Mouse (Mus musculus): ENCODE data around the gene Col4a2. TPM values are rescaled to one million over a fixed set of nuclear protein-coding genes. Genes with fewer than 3 reads are reported as not detected.

The Col4a2 gene
- 10 to 100 TPM; 28.3 to 41.2 (median 29.8) TPM for total RNA-seq (2022)

- peak; percentile 64 to 71 for DNase-seq (ENCODE audit: low spot score in 2 of 2)
These were observed at the start of gene Col4a2, which contains the start of gene Col4a1 for GRCm38 (mm10) chr8:11312349-11313175. Gene Col4a2 (plus strand): TSS chr8:11312805. Gene Col4a1 (minus strand): TSS chr8:11312826.

DNA sequence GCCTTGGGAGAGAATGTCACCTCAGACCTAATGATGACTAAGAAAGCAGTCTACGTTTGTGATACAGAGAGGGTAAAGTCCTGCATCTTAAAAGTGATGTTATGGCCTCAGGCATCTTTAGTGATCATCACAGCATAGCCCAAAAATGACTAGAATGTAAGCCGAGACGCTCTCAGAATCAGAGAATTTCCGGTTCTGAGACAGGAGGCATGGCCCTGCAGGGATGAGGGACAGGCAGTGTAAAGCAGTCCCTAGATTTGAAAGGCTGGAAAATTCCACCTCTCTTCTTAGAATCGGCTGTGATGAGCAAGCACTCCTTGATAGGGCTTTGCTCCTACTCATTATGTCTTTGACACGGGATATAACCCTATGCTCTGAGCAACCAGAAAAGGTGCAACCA is 48.8 kb upstream of the Col4a2 start:
- no peak for DNase-seq (ENCODE audit: low spot score in 2 of 2)

DNA sequence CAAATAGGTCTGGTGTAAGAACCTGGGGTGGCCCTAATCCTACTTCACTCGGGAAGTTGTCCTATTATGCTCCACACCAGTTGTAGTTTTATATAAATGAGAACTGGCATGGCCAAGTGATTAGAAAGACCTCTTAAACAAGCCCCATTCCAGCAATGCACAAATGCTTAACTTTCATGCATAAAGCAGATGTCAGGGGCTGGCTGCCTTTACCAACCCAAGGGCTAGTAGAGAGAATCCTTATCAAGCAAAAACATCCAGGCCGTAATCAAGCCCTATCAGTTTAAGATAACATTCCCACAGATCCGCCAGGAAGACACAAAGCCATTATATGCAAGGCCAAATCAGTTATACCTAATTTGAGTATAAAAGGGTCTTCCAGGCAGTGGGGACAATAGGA is 46.6 kb upstream of the Col4a2 start:
- no peak for DNase-seq (ENCODE audit: low spot score in 2 of 2)

DNA sequence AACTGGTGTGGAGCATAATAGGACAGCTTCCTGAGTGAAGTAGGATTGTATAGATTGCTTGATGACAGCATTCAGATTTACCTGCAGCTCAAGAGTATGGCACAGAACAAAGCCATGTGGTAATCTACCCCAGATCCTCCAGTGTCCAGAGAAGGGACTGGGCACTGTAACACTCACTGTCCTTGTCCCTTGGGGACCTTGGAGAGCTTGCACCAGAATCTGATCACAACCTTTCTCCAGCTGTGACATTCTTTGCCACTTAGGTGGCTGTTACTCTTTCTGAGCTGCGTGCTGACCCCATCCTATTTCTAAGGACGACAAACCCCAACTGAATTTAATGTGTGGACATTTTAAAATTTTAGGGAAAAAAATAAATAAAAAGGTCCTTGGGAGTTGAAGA is 46.1 kb upstream of the Col4a2 start:
- no peak for DNase-seq (ENCODE audit: low spot score in 2 of 2)

DNA sequence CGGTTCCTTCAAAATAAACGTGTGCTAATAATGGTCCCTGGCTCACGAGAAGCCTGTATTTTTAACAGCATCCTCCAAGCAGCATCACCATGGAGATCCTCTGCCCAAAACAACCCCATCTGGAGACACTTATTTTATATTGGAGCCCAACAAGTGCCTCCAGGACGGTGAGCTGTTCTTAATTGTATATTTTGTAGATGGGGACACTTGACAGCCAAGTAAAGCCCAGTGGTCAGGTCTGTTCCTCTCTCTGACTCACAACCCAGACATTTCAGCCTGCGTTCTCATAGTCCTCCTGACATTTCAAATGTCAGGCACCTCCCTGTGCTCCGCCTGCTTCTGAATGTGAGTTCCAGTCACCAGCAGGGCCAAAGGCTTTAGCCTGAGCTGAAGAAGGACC is 43.9 kb upstream of the Col4a2 start:
- no peak for DNase-seq (ENCODE audit: low spot score in 2 of 2)

GRCm38 (mm10) chr8:11270826-11271225 is 41.8 kb upstream of the Col4a2 start:
- no peak for DNase-seq (ENCODE audit: low spot score in 2 of 2)

GRCm38 (mm10) chr8:11272205-11272604 is 40.4 kb upstream of the Col4a2 start:
- no peak for DNase-seq (ENCODE audit: low spot score in 2 of 2)

- DNase-seq (ENCODE audit: low spot score in 2 of 2) = peak; percentile 37 to 94
These were observed 39.0 kb upstream of the Col4a2 start for GRCm38 (mm10) chr8:11273506-11274158.

DNA sequence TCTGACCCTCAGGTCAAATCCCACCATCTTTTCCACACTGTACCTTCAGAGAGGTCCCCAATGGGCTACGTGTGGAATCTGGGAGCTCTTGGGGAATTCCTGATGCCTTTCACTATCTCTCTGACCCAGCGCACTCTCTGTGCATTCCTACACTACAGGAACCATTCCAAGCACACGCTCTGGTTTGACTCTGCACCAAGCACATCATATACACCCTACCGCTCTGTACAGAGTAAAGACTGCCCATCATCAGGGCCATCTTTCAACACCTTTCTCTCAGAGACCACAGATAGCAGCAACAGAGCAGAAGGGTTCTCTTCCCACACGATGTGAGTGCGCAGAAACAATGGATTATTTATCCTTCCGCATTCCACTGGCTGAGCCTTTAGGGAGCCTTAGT is 38.2 kb upstream of the Col4a2 start:
- DNase-seq (ENCODE audit: low spot score in 2 of 2) = no peak

- no peak for DNase-seq (ENCODE audit: low spot score in 2 of 2)
These were observed 36.3 kb upstream of the Col4a2 start for GRCm38 (mm10) chr8:11276286-11276685.

GRCm38 (mm10) chr8:11277602-11278051 is 35.0 kb upstream of the Col4a2 start:
- no peak for DNase-seq (ENCODE audit: low spot score in 2 of 2)

DNA sequence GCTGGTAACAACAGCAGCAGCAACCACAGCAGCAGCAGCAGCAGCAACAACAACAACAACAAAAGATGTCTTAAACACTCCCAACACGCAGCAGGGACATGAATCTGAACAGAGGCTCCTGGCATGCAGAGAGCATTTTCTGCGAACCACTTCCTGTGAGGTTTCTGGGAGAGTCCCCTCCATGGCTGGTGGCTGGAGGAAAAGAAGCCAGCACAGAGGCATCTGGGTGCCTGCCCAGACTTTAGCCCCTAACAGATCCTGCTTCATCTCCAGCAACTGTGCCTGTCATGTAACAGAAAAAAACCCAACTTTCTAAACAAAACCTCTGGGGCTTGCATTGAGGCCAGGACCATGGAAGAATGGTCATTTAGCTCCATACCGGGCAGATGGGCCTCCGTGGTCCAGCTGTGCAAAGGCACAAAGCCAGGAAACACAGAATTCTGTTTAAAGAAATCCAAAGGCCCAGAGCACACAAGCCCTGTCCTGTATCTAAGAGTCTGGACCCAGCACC is 34.4 kb upstream of the Col4a2 start:
- DNase-seq (ENCODE audit: low spot score in 2 of 2) = no peak

DNA sequence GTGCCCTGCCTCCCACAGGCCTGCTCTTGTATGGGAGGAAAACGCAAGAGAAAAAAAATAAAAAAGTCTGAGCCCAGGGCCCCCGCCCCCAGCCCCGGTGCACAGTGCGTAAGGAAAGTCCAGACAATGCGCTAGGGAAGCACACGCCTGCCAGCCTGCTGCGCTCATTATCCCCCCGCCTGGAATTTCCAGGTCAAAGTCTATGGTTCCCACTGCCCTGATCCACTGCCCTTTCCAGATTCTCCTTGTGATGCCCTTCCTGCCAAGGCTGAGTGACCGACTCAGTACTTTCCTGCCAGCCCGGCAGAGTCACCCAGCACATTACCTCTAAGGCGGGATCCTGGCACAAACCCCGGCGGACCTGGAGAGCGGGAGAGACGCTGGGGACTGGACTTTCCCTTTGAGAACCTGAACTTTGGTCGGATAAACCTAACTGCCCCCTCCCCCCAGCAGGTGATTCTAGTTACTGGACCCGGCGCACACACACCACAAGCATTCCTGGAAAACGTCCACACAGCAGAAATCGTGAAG is 33.2 kb upstream of the Col4a2 start:
- DNase-seq (ENCODE audit: low spot score in 2 of 2) = no peak

- DNase-seq (ENCODE audit: low spot score in 2 of 2) = no peak
These were observed 31.8 kb upstream of the Col4a2 start for GRCm38 (mm10) chr8:11280721-11281268.

DNA sequence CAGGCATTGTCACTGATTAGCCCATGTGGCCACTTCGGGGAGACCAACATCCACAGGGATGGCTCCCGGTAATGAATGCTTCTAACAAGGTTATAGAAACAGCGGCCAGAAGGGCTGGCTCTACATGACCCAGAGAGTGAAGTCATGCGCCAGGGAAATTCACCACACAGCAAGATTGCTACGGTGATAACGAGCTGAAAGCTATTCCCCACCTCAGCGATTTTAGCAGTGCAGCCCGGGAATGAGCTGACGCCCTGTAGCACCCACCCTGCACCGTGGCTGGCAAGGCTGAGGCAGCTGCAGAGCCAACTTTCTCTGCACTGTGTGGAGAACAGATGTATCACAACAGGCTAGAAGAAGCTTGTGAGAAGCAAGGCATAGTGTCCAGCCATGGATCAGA is 30.5 kb upstream of the Col4a2 start:
- no peak for DNase-seq (ENCODE audit: low spot score in 2 of 2)

GRCm38 (mm10) chr8:11282696-11283095 is 29.9 kb upstream of the Col4a2 start:
- DNase-seq (ENCODE audit: low spot score in 2 of 2) = no peak

- no peak for DNase-seq (ENCODE audit: low spot score in 2 of 2)
These were observed 29.4 kb upstream of the Col4a2 start for GRCm38 (mm10) chr8:11283217-11283616.

- DNase-seq (ENCODE audit: low spot score in 2 of 2) = no peak
These were observed 27.2 kb upstream of the Col4a2 start for GRCm38 (mm10) chr8:11285437-11285836.

GRCm38 (mm10) chr8:11287139-11287538 is 25.5 kb upstream of the Col4a2 start:
- no peak for DNase-seq (ENCODE audit: low spot score in 2 of 2)

DNA sequence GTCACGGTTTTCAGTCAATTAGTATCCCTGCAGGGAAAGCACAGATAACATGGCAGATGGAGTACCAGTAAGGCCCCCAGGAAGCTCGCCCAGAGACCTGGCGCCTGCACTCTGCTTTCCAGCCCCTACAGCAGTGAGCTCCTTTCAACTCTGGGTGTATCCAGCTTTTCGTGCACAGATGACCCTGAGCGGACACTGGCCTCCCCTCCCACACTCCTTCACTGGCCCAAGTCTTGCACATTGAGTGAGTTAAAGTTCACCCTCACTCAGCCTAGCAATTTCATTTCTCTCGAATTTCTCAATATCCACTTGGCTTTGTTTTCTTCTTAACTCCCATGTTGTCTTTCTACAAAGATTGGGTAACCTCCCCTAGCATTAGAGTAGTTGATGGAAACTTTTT is 24.3 kb upstream of the Col4a2 start:
- no peak for DNase-seq (ENCODE audit: low spot score in 2 of 2)

GRCm38 (mm10) chr8:11290533-11290932 is 22.1 kb upstream of the Col4a2 start:
- DNase-seq (ENCODE audit: low spot score in 2 of 2) = no peak

DNA sequence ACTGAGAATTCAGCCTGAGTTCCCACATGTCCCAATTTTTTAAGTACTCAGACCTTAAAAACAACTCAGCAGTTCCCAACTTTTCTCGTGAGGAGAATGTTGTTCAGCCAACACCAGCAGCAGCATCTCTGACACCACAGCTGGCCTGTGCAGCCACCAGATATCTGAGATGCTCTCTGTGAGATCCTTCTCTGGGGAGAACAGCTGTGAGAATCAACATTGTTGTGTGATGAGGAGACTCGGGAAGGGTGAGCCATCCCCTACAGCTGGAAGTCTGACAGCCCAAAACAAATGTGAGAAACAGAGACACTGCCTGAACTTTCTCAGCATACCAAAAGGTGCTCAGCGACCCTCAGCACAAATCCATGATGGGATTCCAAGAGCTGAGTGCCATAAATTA is 20.0 kb upstream of the Col4a2 start:
- no peak for DNase-seq (ENCODE audit: low spot score in 2 of 2)
